8 mouse cellular contexts compared by ENCODE assay signal in the genomic region with DNA sequence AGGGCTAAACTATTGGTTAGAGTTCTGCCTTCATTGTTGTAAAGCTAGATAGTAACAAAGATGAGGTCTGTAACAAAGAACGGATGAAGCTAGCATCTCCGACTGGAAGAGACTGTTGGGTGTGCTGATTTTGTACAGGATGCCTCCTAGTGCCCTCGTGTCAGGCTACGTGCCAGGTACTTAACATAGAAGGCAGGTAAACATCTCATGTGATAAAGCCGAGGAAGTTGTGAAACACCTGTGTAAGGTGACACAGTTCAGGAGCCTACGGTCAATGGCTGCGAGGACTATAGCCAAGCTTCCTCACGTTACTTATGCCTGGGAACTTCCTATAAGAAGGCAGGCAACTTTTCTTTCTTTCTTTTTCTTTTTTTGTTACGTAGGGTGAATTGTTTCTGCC. TPM values are rescaled to one million over a fixed set of nuclear protein-coding genes. Genes with fewer than 3 reads are reported as not detected.
DNase-seq lines count a peak whose midpoint lies in the region; ATAC-seq and TF ChIP-seq lines count a peak whose summit lies in the region.

A gene (plus strand): TSS at position 49 of the 400 bp plus-strand sequence.

- H3K27me3 ChIP-seq in neural tube, embryonic 11.5 days (ENCODE audit: control insufficient read depth, insufficient read depth, low read length), result no peaks in the 10 kb centered on the region
- no peaks in the 10 kb centered on the region for H3K27me3 ChIP-seq in midbrain, embryonic 14.5 days (ENCODE audit: control insufficient read depth, insufficient read depth, low read length)

- no peak for DNase-seq in neural tube, embryonic 11.5 days (ENCODE audit: low spot score)
- DNase-seq in neural tube, embryonic 10.5 days (ENCODE audit: extremely low spot score, low spot score), result no peak
- DNase-seq in heart, postnatal 14 days, result no peak
- DNase-seq in left cerebral cortex, postnatal 4 days, result no peak
- DNase-seq in midbrain, embryonic 14.5 days, result no peak
- DNase-seq in ovary, postnatal 36 days (ENCODE audit: low spot score), result no peak
- no peak for DNase-seq in right cerebral cortex, adult 2 months (ENCODE audit: low spot score in 2 of 2)

- H3K27ac ChIP-seq in neural tube, embryonic 11.5 days (ENCODE audit: low read depth, low read length), result peak within 1 kb of the TSS; percentile 95
- H3K27ac ChIP-seq in embryonic fibroblast, embryonic 13.5 days (ENCODE audit: insufficient read depth, low read length), result peak within 1 kb of the TSS; percentile 69
- peak within 1 kb of the TSS; percentile 92 for H3K27ac ChIP-seq in midbrain, embryonic 14.5 days (replicated peaks; ENCODE audit: low read depth, low read length)

- intact Hi-C loops in heart, postnatal 14 days (cut with DNase I), result loop anchor here (10.0 kb wide), 1 partner anchor 250 kb away; no protein-coding TSS in a partner anchor
- intact Hi-C loops in left cerebral cortex, postnatal 4 days (cut with DNase I), result no loop called here

- peak within 1 kb of the TSS; percentile 63 for H3K4me2 ChIP-seq in neural tube, embryonic 11.5 days (ENCODE audit: low read depth)
- H3K4me2 ChIP-seq in midbrain, embryonic 14.5 days (ENCODE audit: low read length), result peak within 1 kb of the TSS; percentile 90

- peaks cover 12% of the 10 kb centered on the region for H3K4me1 ChIP-seq in neural tube, embryonic 11.5 days (ENCODE audit: control insufficient read depth, insufficient read depth, low read length)
- H3K4me1 ChIP-seq in embryonic fibroblast, embryonic 13.5 days (ENCODE audit: control insufficient read depth, insufficient read depth, low read length), result peaks cover 4% of the 10 kb centered on the region; the same call in 1 of the 2 replicates
- H3K4me1 ChIP-seq in midbrain, embryonic 14.5 days (ENCODE audit: control insufficient read depth, insufficient read depth, low read length), result peaks cover 14% of the 10 kb centered on the region

- TF ChIP-seq POLR2A in embryonic fibroblast, embryonic 13.5 days (IDR thresholded peaks at IDR 0.05; ENCODE audit: low read depth, low read length), result no peak

- no peaks in the 10 kb centered on the region for H3K36me3 ChIP-seq in neural tube, embryonic 11.5 days (ENCODE audit: control insufficient read depth, insufficient read depth, low read length)
- no peaks in the 10 kb centered on the region for H3K36me3 ChIP-seq in midbrain, embryonic 14.5 days (ENCODE audit: control insufficient read depth, insufficient read depth, low read length)

- H3K9me3 ChIP-seq in neural tube, embryonic 11.5 days (ENCODE audit: control insufficient read depth, low read length), result no peaks in the 10 kb centered on the region
- no peaks in the 10 kb centered on the region for H3K9me3 ChIP-seq in midbrain, embryonic 14.5 days (ENCODE audit: control insufficient read depth, low read length)

- peak within 1 kb of the TSS; percentile 98 for H3K9ac ChIP-seq in neural tube, embryonic 11.5 days (ENCODE audit: low read length)
- peak within 1 kb of the TSS; percentile 98 for H3K9ac ChIP-seq in midbrain, embryonic 14.5 days (replicated peaks; ENCODE audit: low read length)

- no peak for ATAC-seq in neural tube, embryonic 11.5 days (ENCODE audit: insufficient read depth, low FRiP score, low TSS enrichment)
- no peak for ATAC-seq in midbrain, embryonic 14.5 days (ENCODE audit: low FRiP score, low TSS enrichment)

- H3K4me3 ChIP-seq in neural tube, embryonic 11.5 days (ENCODE audit: low read depth, low read length), result peak within 1 kb of the TSS; percentile 75
- peak within 1 kb of the TSS; percentile 78 for H3K4me3 ChIP-seq in embryonic fibroblast, embryonic 13.5 days (ENCODE audit: insufficient read depth, low read length)
- H3K4me3 ChIP-seq in midbrain, embryonic 14.5 days (replicated peaks; ENCODE audit: low read depth, low read length), result peak within 1 kb of the TSS; percentile 99

- no peak for TF ChIP-seq CTCF in embryonic fibroblast, embryonic 13.5 days (IDR thresholded peaks at IDR 0.05; ENCODE audit: borderline replicate concordance, insufficient read depth, low read length)

- 26% methylated on average over 9 of the region's 9 CpGs for WGBS in neural tube, embryonic 11.5 days
- 21% methylated on average over 9 of the region's 9 CpGs for WGBS in midbrain, embryonic 14.5 days

RNA-seq across cellular contexts. Expression of the gene that starts here (rescaled TPM):
- 39.8 and 41.7 TPM in 2 replicates for polyA plus RNA-seq in neural tube, embryonic 11.5 days (2014; fragmentation: Nextera tagmentation; extraction: Ambion mirVana)
- 24.4 and 28.5 TPM in 2 replicates for polyA plus RNA-seq in embryonic fibroblast, embryonic 13.5 days (2011; ENCODE audit: insufficient read length, low read depth, missing spikeins)
- total RNA-seq in heart, postnatal 14 days (2021), result 10 to 100 TPM; 21.0 to 22.4 TPM
- 10 to 100 TPM; 56.2 to 58.7 TPM for total RNA-seq in left cerebral cortex, postnatal 4 days (2021)
- polyA plus RNA-seq in midbrain, embryonic 14.5 days (2014; fragmentation: Nextera tagmentation; extraction: Ambion mirVana), result 37.9 and 38.8 TPM in 2 replicates
